Mouse (Mus musculus): Measurements from ENCODE around the gene Hes3. TPM values are rescaled to one million over a fixed set of nuclear protein-coding genes. Genes with fewer than 3 reads are reported as not detected.

Gene Hes3
- total and polyA plus RNA-seq, 3 experiments: not detected

DNA sequence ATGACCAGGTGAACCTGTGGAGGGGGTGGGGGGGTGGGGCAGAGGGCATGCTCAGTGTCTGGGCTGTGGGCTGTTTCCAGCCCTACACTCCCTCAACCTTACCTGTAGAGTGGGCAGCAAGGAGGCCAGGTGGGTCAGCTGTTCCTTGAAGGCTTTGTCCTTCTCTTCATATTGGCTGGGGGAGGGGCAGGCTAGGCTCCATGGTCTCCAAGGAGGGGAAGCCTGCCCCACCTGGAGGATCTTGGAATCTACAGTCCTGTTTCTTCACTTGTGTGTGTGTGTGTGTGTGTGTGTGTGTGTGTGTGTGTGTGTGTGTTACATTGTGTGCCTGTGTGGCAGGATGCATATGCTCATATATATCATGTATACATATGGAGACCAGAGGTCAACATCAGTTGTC, 22.5 kb upstream of the Hes3 start:
- no peaks in the 10 kb centered on the region for H3K4me1 ChIP-seq (ENCODE audit: control insufficient read depth, insufficient read depth, low read length)
- H3K27me3 ChIP-seq (ENCODE audit: control insufficient read depth, insufficient read depth, low read length): peaks cover 1% of the 10 kb centered on the region; the same call in 1 of the 2 replicates
- intact Hi-C loops (cut with DNase I): no loop called here
- H3K9ac ChIP-seq (ENCODE audit: low read depth, low read length): no peak overlapping the region
- no peaks in the 10 kb centered on the region for H3K36me3 ChIP-seq (ENCODE audit: control insufficient read depth, insufficient read depth, low read length)
- no peak overlapping the region for H3K4me3 ChIP-seq
- no peak for TF ChIP-seq POLR2A (IDR thresholded peaks at IDR 0.05; ENCODE audit: insufficient read depth, low read depth, low read length)
- peak; percentile 17; the same call in 1 of the 2 replicates for TF ChIP-seq CTCF (IDR thresholded peaks at IDR 0.05)
- H3K27ac ChIP-seq: no peak overlapping the region
- no peak for DNase-seq
- no peaks in the 10 kb centered on the region for H3K79me2 ChIP-seq (replicated peaks; ENCODE audit: control insufficient read depth, insufficient read depth, low read length)

DNA sequence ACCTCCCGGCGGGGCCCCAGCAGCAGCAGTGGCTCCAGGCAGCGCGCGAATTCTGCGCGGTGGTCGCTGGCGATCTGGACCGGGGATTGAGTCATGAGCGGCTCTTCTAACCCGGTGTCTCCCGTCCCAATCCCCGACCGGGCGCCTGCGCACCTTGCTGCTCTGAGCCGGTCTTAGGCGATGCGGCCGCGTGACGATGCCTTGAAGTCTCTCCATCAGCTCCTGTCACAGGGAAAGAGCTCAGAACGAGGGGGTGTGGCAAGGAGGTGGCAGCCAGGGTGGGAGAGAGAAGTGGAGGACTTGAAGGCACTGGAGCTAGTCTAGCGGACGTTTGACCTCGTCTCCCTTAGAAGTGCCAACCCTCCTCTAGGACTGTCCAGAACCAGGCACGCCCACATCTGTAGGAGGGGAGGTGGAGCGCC, 21.8 kb upstream of the Hes3 start:
- intact Hi-C loops (cut with DNase I): no loop called here
- TF ChIP-seq CTCF (IDR thresholded peaks at IDR 0.05) (no peak), POLR2A (IDR thresholded peaks at IDR 0.05; ENCODE audit: insufficient read depth, low read depth, low read length) (no peak), EP300 (IDR thresholded peaks at IDR 0.05; ENCODE audit: insufficient read depth, low read depth, low read length) (no peak)
- no peaks in the 10 kb centered on the region for H3K36me3 ChIP-seq (ENCODE audit: control insufficient read depth, insufficient read depth, low read length)
- H3K4me3 ChIP-seq: peak overlapping the region; percentile 31
- no peaks in the 10 kb centered on the region for H3K4me1 ChIP-seq (ENCODE audit: control insufficient read depth, insufficient read depth, low read length)
- WGBS: 18% methylated on average over 29 of the region's 29 CpGs
- H3K27me3 ChIP-seq (ENCODE audit: control insufficient read depth, insufficient read depth, low read length): peaks cover 1% of the 10 kb centered on the region; the same call in 1 of the 2 replicates
- peak overlapping the region; percentile 12; the same call in 1 of the 2 replicates for H3K9ac ChIP-seq (ENCODE audit: low read depth, low read length)
- H3K79me2 ChIP-seq (replicated peaks; ENCODE audit: control insufficient read depth, insufficient read depth, low read length): no peaks in the 10 kb centered on the region
- no peak for DNase-seq
- no peak overlapping the region for H3K27ac ChIP-seq

DNA sequence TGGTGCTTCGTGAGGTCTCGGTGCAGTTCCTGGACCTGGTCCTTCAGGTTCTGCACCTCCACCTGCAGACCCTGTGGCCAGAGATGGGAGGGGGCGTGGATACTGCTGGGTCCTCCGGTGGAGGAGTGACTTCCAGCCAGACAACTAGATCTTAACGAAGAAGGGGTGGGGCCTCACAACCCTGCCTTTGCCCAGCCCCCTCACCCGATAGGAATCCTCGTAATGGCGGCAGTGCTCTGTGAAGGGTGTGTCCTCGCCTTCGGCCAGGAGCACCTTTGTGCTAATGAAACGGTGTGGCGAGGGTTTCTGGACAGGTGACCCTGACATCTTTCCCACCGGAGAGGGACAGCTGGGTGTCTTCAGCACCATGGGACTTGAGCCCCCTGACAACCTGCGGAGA, 20.7 kb upstream of the Hes3 start:
- Histone ChIP-seq H3K4me1 (ENCODE audit: control insufficient read depth, insufficient read depth, low read length) (no peaks in the 10 kb centered on the region), H3K27ac (no peak overlapping the region), H3K79me2 (replicated peaks; ENCODE audit: control insufficient read depth, insufficient read depth, low read length) (no peaks in the 10 kb centered on the region), H3K27me3 (ENCODE audit: control insufficient read depth, insufficient read depth, low read length) (peaks cover 1% of the 10 kb centered on the region; the same call in 1 of the 2 replicates), H3K9ac (ENCODE audit: low read depth, low read length) (no peak overlapping the region), H3K4me3 (no peak overlapping the region), H3K36me3 (ENCODE audit: control insufficient read depth, insufficient read depth, low read length) (no peaks in the 10 kb centered on the region)
- whole genome bisulfite sequencing: 18% methylated on average over 14 of the region's 14 CpGs
- intact Hi-C loops (cut with DNase I): no loop called here
- TF ChIP-seq EP300 (IDR thresholded peaks at IDR 0.05; ENCODE audit: insufficient read depth, low read depth, low read length): no peak
- no peak for TF ChIP-seq CTCF (IDR thresholded peaks at IDR 0.05)
- DNase-seq: no peak

GRCm38 (mm10) chr4:152307542-152307941, 16.1 kb upstream of the Hes3 start:
- Histone ChIP-seq H3K27ac (no peak overlapping the region), H3K4me1 (ENCODE audit: control insufficient read depth, insufficient read depth, low read length) (no peaks in the 10 kb centered on the region), H3K79me2 (replicated peaks; ENCODE audit: control insufficient read depth, insufficient read depth, low read length) (no peaks in the 10 kb centered on the region), H3K4me3 (no peak overlapping the region), H3K36me3 (ENCODE audit: control insufficient read depth, insufficient read depth, low read length) (no peaks in the 10 kb centered on the region), H3K27me3 (ENCODE audit: control insufficient read depth, insufficient read depth, low read length) (no peaks in the 10 kb centered on the region), H3K9ac (ENCODE audit: low read depth, low read length) (no peak overlapping the region)
- TF ChIP-seq CTCF (IDR thresholded peaks at IDR 0.05) (no peak), POLR2A (IDR thresholded peaks at IDR 0.05; ENCODE audit: insufficient read depth, low read depth, low read length) (no peak), EP300 (IDR thresholded peaks at IDR 0.05; ENCODE audit: insufficient read depth, low read depth, low read length) (no peak)
- 75% methylated on average over 9 of the region's 9 CpGs for WGBS
- intact Hi-C loops (cut with DNase I): no loop called here
- no peak for DNase-seq

- Histone ChIP-seq H3K27me3 (ENCODE audit: control insufficient read depth, insufficient read depth, low read length) (no peaks in the 10 kb centered on the region), H3K79me2 (replicated peaks; ENCODE audit: control insufficient read depth, insufficient read depth, low read length) (no peaks in the 10 kb centered on the region), H3K36me3 (ENCODE audit: control insufficient read depth, insufficient read depth, low read length) (no peaks in the 10 kb centered on the region), H3K4me1 (ENCODE audit: control insufficient read depth, insufficient read depth, low read length) (no peaks in the 10 kb centered on the region), H3K4me3 (no peak overlapping the region), H3K27ac (no peak overlapping the region), H3K9ac (ENCODE audit: low read depth, low read length) (no peak overlapping the region)
- intact Hi-C loops (cut with DNase I): no loop called here
- no peak for TF ChIP-seq EP300 (IDR thresholded peaks at IDR 0.05; ENCODE audit: insufficient read depth, low read depth, low read length)
- no peak for TF ChIP-seq POLR2A (IDR thresholded peaks at IDR 0.05; ENCODE audit: insufficient read depth, low read depth, low read length)
- TF ChIP-seq CTCF (IDR thresholded peaks at IDR 0.05): no peak
- WGBS: 66% methylated on average over 6 of the region's 6 CpGs
- no peak for DNase-seq
Measured at GRCm38 (mm10) chr4:152305991-152306390, 14.5 kb upstream of the Hes3 start.

DNA sequence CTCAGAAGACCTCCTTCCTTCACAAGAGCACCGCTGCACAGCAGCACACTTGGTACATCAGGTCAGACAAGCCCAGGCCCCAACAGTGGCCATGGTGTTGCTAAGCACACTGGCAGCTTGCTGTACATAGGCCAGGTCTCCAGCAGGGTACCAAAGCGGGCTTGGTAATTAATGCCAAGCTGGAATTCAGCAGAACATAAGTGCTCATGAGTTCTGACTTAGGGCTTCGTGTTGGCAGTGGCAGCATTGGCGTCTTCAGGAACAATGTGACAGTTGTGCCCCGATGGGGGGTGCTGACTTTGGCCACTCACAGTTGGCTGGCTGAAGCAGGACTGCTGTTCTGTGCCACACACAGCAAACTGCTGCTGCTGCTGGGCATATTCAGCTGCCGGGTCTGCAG, 13.2 kb upstream of the Hes3 start:
- no peaks in the 10 kb centered on the region for H3K36me3 ChIP-seq (ENCODE audit: control insufficient read depth, insufficient read depth, low read length)
- no peaks in the 10 kb centered on the region for H3K27me3 ChIP-seq (ENCODE audit: control insufficient read depth, insufficient read depth, low read length)
- intact Hi-C loops (cut with DNase I): no loop called here
- H3K79me2 ChIP-seq (replicated peaks; ENCODE audit: control insufficient read depth, insufficient read depth, low read length): no peaks in the 10 kb centered on the region
- no peak overlapping the region for H3K27ac ChIP-seq
- H3K4me3 ChIP-seq: no peak overlapping the region
- 73% methylated on average over 6 of the region's 6 CpGs for WGBS
- no peak overlapping the region for H3K9ac ChIP-seq (ENCODE audit: low read depth, low read length)
- DNase-seq: no peak
- no peak for TF ChIP-seq POLR2A (IDR thresholded peaks at IDR 0.05; ENCODE audit: insufficient read depth, low read depth, low read length)
- no peak for TF ChIP-seq EP300 (IDR thresholded peaks at IDR 0.05; ENCODE audit: insufficient read depth, low read depth, low read length)
- TF ChIP-seq CTCF (IDR thresholded peaks at IDR 0.05): no peak
- H3K4me1 ChIP-seq (ENCODE audit: control insufficient read depth, insufficient read depth, low read length): no peaks in the 10 kb centered on the region
